Mouse (Mus musculus) telencephalon, adult 2 months (tissue): ENCODE measurements around the gene Gsx1.

Source experiments
- DNase-seq: peaks from one replicate; pipeline ENCODE4 v3.0.0-alpha.2; 2011; ENCODE audit warnings: low read depth, low spot score

The Gsx1 gene

DNA sequence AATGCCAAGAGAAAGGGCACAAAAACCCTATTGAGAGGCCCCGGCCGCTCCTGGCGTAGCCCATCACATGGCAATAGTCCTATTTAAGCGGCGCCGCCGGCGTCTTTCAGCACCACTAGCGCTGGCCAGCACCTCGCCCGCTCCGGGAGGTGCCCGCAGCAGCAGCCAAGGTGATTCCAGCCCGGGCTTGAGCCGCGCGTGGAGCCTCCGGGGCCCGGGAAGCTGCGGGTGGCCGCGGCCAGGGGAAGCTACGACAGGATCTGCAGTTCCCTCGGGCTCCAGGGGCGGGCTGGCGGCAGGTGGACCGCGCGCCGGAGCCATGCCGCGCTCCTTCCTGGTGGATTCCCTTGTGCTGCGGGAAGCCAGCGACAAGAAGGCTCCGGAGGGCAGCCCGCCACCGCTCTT lies at the start of gene Gsx1:
Gsx1 (plus strand) TSS at position 126 of the 405 bp plus-strand sequence.
- DNase-seq = no peak

DNA sequence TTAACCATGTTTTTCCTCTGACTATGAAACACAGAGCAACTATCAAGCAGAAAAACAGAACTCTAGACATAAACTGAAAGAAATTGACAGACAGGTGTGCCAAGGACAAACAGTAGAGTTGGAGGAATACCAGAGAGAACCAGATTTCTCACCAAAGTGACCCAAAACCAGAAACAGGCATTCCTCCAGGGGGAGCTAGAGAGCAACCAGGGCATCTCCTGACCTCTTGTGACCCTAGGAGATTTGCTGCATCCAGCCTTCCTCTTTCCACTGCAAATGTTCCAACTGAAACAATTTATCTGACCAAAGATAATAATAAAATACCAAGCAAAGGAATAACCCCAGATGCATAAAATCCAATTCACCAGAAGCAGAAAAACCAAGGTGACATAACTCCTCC lies 41.2 kb upstream of the Gsx1 start:
- no peak for DNase-seq

DNA sequence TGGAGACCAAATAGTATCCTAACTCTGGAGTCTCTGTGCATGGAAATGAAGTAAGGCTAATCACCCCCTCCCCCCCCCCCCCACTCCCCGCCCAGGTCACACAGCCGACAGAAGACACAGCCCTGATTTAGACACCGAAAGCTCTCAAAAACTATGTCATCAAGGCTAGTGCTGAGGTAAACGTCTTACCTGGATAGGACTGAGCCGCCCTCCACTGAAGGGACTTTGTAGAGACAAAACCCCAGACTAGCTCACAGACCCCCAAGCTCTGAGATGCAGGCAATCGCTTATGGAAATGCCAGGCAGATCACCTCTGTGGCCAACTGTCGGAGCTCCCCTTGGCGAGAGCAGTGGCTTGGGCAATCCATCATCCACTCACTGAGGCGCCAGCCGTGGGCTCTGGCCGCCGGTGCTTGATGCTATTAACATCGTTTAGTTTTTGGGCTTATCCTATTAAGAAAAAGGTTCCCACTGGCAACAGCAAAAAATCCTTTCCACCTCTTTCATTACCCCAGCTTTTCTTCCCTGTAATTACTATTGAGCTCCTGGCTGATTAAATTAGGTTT lies 33.6 kb upstream of the Gsx1 start:
- no peak for DNase-seq

DNA sequence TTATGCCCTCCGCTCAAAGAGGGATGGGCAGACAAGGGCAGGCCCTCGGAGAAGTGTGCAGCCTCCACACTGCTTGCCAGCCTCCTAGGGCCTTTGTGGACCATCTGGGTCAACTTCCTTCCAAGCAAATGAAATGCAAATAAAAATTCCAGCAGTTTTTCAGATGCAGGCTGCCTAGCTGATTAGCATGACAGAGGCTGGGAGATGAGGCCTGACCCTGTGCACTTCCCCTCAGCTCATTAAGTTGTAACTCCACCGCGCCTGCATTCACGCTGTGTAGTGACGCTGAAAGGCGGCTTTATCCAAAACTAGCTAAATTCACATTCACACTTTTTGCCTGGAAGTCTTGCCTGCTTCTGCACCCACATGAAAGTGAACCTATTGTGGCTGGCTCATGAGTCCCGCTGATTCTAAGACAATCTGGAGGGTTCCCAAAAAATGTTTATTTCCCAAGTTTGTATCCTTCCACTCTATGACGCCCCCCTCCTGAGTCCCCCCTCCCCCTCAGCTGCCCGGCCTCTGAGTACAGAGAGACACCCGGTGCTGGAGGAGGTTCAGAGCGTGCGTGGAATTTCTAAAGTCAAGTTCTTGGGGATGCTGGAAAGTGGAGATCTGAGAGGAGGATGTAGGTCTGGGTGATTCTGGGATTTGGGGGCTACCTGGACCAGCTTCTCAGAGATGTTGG lies 32.9 kb upstream of the Gsx1 start:
- DNase-seq = no peak

DNA sequence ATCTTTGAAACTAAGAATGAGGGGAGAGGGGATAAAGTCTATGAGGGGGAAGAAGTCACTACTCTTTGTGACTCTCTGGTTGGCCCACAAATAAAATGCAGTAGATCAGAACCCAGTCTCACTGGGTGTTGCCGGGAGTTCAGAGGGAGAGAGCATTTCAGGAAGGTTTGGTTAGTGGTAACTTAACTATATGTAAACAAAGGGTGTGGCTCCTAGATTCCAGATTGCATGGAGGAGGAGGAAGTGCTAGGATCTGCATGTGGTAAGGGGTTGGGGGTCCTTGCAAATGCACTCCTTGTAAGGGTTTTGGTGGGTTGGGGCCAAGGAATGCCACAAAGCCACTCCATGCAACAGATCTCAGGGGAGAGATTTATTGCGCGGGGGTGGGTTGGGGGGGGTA lies 32.1 kb upstream of the Gsx1 start:
- DNase-seq = no peak

DNA sequence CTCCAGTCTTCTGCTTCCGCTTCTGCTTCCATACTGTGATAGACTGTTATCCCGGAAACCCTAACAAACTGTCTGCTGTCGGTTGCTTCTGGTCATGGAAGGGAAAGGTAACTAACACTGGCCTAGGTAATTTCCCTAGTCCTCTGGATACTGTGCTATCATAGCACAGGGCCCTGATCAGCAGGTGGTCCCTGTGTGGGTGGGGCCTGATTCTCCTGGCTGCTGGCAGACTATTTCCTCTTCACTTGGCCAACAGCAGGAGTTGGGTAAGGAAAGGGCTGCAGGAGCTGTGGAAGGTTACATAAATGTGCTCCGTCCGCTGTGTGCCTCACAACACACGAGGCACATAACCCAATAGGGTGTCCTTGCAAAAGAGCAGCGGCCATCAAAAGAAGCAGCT lies 31.1 kb upstream of the Gsx1 start:
- DNase-seq = no peak

DNA sequence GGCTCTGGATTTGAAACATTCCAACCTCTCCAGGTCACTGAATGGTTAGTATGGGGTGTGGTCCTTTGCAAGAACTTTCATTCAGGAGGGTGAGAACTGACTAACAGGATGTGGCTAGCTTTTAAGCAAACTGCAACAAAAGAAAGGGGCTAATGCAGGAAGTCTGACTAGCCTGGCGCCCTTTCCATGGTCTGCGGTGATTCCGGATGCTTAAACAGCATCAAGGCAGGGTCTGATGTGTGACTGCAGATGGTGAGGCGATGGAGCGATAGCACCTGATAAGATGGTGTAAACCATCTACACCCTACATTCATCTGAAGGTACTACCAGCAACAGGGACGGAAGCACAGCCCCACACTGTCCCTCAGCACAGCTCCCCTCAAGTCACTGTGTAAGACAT lies 29.2 kb upstream of the Gsx1 start:
- DNase-seq = no peak

DNA sequence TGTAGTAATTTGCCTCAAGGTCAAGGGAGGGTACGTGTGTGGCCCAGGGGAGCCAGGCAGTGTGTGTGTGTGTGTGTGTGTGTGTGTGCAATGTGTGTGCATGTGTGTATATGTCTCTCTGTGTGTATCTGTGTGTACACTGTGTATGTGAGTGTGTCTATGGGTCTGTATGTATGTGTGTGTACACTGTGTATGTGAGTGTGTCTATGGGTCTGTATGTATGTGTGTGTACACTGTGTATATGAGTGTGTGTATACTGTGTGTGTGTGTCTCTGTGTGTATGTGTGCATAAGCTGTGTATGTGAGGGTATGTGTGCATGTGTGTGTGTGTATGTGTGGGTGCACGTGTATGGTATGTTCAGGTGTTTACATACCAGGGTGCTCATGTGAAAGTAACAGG lies 28.7 kb upstream of the Gsx1 start:
- no peak for DNase-seq

DNA sequence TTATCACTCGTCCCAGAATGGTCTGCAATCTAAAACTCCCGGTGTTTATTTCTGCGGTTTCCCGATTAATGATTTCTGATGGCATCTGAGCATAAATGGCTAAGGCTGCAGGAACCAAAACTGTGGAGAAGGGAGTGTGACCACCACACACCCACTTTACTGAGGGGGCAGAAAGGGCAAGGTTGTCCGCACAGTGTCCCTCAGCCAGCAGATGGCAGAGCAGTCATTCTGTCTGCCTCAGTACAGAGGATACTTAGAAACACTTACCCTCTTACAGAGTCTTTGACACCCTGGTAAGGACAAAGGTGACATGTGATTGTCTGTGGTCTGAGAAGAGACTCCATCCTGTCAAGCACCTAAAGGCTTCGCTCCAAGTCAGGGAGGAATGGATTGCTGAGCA lies 23.4 kb upstream of the Gsx1 start:
- DNase-seq = no peak

DNA sequence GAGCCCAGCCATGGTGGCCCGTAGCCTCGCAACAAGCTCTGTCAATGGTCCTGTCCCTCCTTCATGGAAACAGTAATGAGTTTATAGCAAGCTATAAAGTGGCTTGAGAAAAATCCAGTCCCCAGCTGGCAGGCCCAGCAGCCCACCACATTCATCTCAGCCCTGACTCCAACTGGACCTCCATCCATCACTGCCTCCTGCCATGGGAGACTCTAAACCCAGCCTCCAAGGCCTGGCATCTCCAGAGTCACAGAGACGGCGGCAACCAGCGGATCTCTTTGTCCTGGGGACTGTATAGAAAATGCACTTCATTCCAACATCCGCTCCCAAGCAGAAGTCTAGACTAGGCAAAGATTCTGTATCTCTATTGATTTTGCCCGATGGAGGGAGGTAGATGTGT lies 18.4 kb upstream of the Gsx1 start:
- DNase-seq = no peak

DNA sequence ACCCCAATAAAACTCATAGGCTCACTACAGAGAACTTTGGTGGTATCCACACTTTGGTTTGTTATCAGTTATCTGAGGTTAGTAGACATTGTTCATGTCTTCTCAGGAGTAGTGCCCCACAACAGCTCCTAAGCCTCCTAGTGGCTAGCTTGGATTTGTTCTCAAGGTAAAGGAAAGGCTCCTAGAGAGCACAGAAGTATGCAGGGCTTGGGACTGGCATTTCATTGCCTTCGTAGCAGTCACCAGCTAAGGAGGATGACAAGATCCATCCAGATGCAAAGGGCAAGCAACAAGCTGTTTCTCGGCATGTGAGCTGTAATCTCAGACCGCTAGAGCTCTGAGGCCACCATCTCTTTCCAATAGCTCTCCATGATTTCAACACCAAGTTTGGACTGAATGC lies 14.4 kb upstream of the Gsx1 start:
- no peak for DNase-seq

DNA sequence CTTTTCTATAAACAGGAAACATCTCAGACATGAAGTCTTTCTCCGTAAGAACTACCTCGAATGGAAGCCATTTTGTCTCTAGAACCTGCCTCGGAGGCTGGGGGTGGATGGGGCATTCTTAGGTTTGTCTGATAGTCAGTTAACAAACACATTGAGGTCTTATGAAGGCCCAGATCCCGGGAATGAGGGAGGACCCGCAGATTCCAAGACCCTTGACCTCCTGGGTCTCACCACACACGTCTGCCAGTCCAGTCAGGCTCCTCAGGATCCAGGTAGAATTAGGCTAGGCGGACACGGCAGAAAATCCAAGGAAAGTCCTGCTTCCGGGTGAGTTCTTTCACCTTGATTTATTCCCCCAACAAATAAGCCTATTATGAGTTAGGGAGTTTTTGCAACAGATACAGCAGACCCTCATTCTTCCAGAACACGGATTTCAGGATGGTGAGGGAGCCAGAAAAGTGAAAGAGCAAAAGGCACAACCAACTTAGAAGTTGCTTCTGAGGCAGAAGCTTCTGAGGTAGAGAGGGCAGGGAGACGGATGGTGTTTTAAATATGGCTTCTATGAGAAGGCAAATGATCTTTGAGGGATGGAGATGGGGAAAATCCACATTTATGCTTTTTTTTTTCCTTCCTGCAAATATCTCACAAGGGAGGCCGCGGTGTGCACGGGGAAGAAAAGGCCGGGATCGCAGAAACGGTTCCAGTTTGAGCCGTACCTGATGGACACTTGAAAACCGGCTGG lies 3.2 kb upstream of the Gsx1 start:
- no peak for DNase-seq

DNA sequence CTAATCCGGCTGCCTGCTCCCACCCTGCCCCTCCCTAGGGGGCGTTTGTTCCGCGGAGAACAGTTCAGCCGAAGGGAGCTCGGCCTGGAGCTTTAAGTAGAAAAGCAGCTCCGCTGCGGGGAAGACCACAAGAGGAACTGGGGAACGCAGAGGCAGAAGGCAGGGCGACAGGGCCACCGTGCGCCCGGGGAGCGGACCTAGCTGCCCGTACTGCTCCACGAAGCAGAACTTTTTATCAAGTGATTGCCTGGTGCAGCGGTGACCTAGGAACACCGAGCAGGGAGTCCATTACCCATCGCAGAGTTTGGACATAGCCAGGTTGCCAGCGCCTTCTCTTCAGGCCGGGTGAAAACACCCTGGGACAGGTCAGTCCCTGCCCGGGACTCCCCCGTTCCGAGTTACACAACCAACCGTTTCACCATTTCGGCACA lies 2.5 kb upstream of the Gsx1 start:
- no peak for DNase-seq

DNA sequence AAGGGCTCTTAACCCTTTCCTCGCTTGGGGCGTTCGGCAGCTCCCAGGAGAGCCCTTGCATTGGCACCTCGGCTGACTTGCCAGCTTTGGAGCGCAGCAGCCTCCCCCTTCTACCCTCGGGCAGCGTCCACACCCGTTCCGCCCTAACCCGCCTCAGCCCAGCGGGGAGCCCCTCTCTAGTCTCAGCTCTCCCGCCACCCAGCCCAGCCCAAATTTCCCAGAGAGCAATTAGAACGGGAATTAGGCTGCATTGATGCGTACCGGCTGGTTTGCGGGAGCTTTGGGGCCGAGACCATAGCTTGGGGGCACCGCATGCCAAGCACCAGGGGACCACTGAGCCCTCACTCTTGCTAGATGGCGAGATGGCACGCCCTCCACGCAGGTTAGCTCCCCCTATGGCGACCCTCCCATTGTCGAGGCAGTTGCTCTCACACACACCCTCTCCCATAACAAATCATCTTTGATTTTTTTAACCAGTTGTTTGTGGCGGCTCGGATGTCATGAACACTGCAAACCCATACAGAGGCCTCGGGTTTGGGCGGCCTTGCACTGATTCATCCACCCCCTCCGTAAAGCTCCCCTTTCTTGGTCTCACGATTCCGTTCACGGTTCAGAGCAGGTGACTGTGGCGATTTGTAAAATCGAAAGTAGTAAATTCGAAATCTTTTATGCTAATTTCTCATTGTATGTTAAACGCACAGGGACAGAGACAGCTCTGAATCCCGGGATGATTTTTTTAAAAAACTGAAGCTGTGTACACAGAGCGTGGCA lies 1.5 kb upstream of the Gsx1 start:
- DNase-seq = no peak

DNA sequence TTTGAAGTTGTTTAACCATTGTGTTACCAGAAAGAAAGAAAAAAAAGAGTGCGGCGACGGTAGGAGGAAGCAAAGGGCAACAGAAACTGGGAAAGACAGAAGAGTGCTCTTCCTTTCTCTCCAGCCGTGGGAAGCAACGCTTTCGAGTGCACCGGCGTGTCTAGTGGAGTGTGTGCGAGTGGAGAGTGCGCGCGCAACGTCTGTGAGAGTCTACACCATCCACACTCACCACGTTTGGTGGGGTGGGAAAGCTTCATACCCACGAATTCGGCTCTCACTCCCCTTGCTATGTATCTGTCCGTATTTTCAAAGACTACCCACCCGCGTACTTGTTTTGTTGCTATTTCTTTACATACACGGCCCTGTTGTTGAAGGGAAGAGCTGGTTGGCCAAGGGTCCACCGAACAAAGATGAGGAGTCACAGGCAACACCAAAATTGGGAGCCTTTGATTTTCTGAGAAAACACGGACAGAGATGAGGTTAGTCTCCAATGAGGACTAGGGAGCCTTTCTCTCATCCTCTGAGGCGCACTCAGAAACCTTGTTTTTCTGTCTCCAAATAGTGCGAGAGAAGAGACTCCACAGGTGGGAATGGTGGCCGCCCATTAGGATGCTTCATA lies 835 bp upstream of the Gsx1 start:
- no peak for DNase-seq

DNA sequence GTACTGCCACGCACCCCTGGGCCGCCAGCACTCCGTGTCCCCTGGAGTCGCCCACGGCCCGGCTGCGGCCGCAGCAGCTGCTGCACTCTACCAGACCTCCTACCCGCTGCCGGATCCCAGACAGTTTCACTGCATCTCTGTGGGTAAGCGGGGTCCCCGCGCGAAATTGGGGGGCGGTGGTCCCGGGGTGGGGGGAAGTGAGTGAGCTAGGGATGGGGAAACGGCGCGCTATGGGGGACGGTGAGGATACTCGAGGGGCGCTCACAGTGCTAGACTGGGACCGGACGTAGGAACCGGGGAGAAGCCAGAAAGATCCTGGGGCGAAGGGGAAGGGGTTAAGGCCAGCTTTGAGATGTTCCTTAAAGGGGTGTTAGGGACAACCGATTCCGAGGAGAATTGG lies 660 bp downstream of the Gsx1 start:
- DNase-seq = no peak

DNA sequence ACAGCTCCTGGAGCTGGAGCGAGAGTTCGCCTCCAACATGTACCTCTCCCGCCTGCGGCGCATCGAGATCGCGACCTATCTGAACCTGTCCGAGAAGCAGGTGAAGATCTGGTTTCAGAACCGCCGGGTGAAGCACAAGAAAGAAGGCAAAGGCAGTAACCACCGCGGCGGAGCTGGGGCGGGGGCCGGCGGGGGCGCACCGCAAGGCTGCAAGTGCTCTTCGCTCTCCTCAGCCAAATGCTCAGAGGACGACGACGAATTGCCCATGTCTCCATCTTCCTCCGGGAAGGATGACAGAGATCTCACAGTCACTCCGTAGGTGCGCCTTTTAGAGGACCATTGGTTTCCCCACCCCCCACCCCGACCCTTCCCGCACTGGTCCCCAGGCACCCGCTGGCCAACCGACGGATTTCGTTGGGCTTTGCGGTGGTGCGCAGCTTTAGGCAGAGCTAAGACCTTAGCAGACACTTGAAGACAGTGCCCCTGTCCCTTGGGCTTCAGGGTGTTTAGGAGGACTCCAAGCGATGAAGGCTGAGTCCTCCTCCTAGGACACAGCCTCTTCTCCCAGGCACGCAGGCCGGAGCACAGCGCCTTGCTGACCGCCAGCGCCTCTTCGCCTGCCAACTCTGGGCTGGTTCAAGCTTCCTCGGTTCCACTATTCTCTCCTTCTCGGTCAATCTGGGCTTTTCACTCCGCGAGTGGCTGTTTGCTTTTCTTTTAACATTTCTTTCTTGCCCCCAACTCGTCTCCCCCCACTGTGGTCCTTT lies 1.5 kb downstream of the Gsx1 start:
- DNase-seq = no peak

DNA sequence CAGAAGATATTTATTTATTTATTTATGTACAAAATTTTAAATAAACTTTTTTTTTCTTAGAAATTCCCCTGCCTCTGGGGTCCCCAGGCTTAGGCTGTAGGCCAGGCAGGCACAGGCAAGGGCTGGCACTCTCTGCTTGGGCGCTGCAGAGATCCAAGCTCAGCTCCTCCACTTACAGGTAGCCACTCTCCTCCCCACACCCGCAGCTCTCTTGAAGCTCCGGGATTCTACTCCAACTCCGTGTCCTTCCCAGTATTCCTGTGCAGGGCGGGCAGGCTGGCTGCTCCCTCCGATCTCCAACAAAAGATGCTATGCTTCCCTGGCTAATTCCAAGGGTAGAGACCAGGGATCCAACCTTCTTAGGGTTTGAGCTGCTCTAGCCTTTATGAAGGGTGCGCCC lies 2.4 kb downstream of the Gsx1 start:
- no peak for DNase-seq

DNA sequence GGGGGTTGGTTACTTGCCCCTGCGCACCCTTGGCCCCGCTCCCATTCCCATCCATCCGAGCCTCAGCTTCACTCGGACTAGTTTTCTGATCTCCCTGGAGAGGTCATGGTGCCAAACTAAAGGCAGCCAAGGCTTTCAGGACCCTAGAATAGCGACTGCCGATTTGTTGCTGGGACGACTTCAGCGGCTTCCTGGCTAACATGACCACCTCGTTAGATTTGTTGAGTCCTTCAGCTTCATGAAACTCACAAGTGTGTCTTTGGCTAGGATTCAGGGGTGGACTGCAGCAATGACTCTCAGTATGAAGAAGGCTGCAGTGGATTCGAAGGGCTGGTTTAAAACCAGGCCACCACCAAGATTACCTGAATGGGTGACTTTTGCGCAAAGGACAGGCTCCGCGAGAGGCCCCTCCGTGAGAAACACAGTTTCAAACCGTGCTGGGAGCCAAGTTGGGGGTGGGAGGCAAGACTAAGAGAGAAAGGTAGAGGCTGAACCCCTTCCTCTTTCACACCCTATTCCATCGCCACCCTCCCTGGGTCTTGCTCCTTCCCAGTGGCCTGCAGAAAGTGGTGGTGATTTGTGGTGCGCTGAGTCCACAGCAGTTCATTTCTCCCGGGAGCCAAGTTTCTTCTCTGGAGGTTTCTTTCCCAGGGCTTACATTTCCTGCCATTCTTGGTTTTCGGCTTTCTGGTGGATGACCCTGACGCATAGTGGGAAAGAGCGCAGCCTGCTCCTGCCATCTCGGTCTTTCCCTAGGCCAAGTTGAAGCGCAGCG lies 3.5 kb downstream of the Gsx1 start:
- no peak for DNase-seq

DNA sequence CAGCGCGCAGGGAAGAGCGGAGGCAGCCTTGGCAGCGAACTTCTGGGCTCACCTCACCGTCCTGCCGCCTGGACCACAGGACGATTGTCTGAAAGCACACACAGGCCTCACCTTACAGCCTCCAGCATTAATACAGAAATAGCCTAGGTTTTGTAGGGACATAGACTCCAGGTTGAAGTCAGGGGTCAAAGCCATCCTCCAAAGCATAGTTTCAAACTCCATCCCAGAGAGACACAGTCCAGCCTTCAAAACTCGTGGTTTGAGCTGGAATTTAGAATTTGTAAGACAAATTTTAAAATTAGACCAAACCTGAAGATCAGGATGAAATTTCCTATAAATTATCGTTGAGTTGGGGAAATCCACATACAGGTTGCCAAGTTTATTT lies 4.1 kb downstream of the Gsx1 start:
- DNase-seq = no peak
